Mouse (Mus musculus) thymus, postnatal 25 days (tissue): ENCODE results near the gene Ppp2r2c.
"Not testable (repeated sequence)": the region's sequence is repeated elsewhere in the genome, so short reads cannot be mapped to it uniquely, and the experiment has no call there.

ENCODE experiments used
- DNase-seq: peaks from one replicate; pipeline ENCODE4 v3.0.0; 2022

Gene Ppp2r2c

DNA sequence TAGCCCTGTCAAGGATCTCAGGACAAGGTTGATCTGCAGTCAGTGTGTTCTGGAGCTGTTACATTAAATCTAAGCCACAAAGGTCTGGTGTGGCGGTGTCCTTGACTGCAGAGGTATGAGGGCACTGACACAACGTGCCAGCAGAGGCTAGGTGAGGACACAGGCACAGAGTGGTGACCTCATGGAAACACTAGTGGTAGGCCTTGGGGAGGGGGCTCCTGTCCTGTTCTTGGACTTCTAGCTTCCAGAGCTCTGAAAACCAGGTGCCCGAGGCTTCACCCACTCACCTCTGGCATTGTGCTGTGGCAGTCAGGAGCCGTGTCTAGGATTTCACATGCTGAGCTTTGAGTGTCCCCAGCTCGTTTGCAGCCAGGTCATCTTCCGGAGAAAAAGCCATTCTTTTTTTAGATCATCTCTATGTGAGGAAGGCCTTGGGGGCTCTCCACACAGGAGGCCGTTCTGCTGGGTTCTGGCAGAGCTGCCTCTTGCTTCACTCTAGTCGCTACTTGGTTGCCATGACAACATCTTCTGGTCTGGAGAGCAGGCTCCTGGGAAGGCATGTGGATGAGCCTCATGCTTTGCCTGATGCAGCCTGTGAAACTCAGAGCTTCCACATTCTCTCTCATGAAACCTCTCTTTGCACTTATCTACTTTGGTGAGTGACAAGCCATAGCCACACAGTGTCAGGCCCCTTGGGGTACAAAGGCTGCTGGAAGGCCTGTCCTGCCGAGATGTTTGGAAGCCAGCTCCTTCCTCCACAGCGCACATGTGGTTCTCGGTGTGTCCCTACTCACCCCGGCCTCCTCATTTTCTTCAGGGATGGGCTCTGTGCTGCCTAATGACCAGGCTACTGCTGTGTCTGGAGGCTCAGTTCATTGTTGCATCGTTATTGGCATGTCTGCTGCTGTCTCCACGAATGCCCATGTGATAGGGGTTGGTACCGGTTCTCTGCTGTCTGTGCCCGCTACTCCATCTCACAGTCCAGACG is 67.5 kb downstream of the Ppp2r2c start:
- DNase-seq: no peak

DNA sequence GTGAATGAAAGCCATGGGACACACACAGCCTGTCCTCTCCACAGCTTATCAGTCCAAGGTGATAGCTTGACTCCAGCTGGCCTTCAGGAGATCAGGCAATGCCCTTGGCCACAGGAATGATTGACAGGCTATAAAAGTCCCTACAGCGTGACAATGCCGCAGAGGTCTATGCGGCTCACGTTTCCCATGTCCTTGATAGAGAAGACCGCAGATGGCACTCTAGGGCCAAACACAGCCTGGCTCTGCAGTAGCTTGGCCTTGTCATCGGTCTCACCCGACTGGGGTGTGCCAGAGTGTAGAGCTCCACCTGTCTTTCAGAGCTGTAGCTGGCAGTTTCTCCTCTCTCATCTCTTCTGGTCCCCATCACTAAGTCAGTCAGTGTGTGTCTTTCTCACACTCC is 68.2 kb downstream of the Ppp2r2c start:
- no peak for DNase-seq

DNA sequence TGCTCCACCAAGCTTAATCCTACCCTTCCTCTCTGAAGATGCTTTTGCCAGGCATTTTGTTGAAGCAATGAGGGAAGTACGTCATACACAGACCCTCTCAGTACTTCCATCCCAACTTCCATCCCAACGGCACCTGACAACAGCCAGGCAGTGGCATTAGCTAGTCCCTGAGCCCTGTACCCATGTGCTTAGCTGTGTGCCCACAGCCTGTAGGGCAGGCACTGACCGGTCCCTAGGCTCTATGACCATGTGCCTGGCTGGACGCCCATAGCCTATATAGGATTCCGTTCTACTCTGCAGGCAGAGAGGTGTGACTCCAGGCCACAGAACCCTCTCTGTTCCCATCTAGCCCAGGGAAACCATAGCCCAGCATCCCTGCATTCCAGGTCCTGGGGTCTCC is 69.7 kb downstream of the Ppp2r2c start:
- DNase-seq: no peak

DNA sequence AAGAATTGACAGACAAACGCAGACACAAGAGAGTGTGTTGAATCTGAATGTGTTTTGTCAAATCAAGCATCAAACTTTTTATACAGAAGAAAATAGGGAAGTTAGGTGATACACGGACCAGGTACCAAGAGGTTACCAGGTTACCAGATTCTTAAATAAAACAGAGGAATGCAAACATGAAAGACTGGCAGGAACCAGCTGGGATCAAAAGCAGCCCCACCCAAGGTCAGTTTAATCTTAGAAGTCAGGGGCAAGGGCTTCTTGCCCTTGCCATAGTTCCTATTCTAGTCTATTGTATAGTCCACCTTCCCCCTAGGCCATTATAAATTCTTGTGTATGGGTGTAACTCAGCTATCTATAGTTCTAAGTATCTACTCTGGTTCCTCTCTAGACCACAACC is 70.7 kb downstream of the Ppp2r2c start:
- DNase-seq: not testable (repeated sequence)

DNA sequence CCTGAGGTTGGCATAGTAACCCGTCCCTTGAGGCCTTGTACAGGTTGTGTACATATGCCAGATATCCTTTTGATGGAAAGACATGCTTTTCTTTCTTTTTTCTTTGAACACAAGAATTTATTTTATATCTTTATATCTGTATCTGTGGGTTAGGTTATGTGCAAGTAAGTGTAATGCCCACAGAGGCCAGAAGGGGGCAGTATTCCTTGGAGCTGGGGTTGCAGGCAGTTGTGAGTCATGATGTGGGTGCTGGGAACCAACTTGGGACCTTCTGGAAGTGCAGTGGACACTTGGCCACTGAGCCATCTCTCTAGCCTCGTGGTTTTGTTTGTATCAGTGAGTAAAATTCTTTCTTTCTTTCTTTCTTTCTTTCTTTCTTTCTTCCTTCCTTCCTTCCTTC is 74.1 kb downstream of the Ppp2r2c start:
- DNase-seq: no peak

DNA sequence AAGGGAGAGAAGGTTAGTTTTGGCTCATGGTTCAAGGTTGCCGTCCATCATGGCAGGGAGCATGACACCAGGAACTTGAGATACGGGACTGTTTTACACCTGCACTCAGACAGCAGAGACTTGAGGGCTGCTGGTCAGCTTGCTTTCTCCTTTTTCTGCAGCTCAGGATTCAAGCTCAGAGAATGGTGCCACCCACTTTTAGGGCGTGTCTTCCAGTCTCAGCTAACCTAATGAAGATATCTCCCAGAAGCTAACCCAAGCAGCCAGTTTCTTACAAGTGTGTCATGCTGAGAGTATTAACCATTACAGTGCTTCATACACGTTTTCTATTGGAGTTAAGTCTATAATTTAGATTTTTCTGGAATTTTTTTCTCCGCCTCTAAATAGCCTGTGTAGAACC is 76.2 kb downstream of the Ppp2r2c start:
- no peak for DNase-seq

DNA sequence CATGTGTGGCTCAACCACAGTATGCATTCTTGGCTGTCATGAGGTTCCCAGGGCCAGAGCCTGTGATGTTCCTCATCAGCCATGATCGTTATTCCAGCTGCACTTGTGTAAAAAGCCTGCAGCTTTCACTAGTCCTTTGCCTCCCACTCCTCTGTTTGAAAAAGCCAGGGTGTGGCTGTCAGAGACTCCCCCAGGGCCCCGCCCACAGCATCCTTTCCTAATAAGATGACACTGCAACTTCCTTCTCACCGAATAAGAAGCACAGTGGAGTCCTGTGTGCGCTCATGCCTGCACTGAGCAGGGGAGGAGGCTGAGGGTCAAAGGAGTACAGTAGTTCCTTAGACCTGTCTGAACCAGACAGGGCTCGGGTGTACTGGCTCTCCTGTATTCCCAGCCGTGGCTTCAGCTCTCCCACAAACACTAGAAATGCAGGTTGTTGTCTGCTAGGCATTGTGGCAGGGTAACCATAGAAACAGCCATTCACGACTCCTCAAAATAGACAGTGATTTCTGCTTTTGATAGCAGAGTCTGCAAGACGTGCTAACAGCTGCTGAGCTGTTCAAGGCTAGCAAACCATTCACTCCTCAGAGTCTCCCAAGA is 76.9 kb downstream of the Ppp2r2c start:
- DNase-seq: no peak

DNA sequence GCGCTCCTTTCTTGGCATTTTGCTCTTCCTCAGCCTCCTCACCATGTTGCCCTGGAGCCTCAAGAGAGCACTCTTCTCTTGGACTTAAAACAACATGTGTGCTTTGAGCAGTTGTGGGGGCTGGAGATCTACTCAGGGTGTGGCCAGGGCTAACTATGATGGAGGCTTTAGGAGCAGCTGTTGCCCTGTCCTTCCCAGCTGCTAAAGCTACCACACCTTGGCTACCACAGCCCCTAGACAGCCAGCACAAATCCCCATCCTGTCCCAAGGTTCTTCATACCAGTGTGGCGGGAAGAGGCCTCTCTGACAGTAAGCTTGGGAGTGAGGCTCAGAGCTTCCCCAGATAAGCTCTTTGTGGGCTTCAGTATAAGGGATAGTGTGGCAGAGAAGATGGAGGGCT is 77.4 kb downstream of the Ppp2r2c start:
- DNase-seq: no peak

DNA sequence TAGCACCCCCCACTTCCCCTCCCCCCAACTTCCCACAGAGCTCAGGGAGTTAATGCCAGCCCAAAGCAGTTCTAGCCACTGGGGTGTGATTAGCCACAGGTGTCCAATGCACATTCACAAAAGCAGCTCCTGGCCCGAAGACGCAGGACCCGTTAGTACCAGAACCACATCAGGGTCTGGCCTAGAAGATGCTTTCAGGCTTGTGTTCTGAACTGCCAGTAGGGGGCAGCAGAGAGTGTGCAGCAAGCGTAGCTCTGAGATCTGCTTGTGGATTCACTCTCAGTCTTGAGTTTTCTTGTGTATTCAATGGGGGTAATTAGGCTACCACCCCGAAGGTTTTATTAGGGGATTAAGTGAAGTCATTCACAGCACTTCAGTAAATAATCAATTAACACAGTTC is 78.1 kb downstream of the Ppp2r2c start:
- peak; percentile 50 for DNase-seq

DNA sequence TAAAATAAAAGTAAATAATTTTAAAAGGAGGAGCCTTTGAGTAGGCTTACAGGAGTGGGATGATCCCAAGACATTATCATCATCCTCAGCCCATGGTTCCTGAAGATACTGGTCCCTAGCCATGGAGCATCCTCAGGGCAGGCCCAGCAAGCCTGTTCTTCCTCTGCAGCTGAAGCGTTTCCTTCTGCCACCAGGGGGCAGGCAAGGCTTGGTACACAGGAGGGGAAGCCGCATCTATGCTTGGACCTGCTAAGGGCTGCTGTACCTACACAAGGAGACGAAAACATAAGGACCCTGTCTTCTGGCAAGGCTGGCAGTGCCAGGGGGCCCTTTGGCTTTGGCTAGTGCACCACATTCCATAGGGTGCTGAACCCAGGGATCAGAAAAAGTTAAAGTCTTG is 80.5 kb downstream of the Ppp2r2c start:
- peak; percentile 78 for DNase-seq

DNA sequence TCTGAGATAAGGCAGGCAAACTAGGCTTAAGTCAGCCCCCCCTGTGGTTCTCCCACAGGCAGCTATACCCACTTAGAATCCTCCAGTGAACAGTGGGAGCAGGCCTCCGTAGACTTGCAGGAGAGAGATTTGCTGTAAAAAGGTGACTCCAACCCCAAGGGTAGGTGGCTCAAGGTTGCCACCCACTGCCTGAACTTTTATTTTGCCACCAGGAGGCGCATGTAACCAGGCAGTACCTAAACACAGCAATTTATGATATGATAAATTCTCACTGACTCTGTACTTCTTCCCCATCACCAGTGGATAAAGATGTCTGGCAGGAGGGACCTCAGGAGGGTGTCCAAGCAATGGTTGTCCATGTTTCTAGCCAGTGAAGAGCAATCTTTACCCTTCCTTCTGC is 82.6 kb downstream of the Ppp2r2c start:
- DNase-seq: peak; percentile 25

DNA sequence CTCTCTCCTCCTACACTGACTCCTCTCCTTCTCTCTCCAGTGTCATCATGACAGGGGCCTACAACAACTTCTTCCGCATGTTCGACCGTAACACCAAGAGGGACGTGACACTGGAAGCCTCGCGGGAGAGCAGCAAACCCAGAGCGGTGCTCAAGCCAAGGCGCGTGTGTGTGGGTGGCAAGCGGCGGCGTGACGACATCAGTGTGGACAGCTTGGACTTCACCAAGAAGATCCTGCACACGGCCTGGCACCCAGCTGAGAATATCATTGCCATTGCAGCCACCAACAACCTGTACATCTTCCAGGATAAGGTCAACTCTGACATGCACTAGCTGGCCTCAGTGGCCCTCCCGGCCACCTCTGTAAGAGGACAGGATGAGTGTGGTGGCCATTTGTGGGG is 84.0 kb downstream of the Ppp2r2c start:
- no peak for DNase-seq

DNA sequence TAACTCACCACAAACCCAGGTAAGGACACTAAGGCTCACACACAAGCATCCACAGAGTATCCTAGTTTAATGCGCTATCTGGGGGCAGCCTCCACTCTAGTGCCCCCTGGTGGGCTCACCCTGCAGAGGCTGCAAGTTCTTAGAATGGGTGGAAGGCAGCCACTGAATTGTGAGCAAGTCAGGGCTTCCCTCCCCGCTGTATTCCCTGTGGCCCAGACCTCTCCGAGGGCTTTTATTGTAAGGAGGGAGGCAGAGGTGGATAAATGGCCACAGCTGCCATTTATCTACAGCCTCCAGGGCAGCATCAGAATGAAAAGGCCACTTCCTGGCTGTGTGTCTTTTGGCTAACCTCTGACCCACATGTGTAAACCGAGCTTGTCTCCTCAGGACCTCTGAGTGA is 87.1 kb downstream of the Ppp2r2c start:
- DNase-seq: peak; percentile 58

DNA sequence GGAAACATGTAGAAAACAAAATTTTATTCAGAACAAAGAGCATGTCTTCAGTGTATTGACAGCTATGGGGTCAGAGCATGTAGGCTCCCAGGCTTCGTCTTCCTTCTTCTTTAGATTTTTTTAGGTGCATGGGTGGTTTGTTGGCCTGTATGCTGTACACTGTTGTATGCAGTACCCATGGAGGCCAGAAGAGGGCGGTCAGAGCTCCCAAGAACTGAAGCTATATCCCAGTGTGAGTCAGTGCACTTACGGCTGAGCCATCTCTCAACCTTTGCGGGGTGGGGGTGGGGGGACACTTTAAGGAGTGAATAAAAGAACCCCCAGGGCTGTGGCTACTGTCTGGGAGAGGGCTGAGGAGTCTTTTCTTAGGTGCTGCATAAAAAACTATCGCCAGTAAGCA is 90.5 kb downstream of the Ppp2r2c start:
- DNase-seq: peak; percentile 80

DNA sequence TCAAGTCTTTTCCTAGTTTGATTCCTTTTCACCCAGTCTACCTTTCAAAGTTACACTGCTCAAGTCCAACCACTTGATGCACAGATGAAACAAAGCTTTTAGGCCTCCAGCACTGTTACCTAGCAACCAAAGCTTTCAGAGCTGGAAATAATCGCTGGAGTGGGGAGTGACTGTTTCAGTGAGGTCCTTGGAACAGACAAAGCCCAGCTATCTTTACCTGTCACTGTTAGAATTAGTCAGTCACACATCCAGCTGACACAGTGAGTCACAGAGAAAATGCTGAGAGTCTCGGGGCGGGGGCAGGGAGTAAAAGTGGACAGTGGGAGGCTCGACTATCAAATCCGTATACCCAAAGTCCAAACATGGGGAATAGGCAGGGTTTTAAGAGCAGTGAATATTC is 92.2 kb downstream of the Ppp2r2c start:
- DNase-seq: no peak

DNA sequence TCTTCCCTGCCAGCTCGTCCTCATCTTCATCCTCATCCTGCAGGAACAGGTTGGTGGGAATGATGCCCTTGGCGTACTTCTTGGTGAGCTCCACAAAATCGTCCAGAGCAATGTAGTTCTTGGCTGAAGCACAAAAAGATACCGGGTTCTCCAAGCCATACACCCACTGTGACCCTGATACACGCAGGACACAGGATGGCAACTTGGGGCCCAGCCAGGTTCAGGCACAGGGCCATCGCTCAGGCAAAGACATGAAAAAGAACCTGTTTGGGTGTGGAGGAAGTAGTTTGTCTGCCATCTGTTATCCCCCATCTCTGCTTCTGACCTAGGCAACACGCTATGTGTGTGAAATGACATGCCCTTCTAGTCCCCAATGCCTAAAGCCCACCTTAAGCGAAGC is 103.3 kb downstream of the Ppp2r2c start:
- DNase-seq: no peak

DNA sequence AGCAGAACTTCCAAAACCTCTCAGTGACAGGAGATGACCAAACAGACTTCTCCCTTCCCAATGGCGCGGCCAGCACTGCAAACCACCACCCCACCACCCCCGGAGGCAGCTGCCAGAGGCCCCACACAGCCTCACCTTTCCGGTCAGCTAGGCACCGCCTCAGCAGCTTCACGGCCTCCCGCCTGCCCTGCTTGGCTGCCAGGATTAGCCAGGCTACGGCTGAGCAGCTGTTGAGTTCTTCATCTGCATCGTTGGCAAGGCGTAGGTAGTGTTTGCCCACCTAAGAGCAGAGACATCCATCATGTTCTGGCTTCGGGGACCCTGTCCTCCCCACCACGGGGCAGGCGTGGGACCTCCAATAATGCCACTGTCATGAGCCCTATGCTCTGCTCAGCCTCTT is 107.0 kb downstream of the Ppp2r2c start:
- no peak for DNase-seq

DNA sequence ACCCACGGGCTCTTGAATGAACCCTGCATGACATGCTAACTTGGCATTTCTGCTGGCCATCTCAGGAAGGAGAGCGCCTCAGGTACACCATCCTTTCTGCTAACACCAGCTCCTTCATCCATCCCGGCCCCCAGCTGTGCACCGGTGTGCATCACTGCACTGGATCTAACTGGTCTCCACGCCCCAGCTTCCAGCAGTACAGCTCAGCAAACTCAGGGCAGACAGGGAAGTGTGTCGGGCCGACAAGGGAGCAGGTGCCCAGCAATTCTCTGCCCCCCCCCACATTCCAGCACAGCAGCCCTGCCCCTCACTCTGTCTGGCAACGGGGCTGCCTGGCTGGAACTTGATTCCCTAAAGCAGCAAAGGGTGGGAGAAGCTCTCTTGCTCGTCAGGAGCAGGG is 109.5 kb downstream of the Ppp2r2c start:
- DNase-seq: no peak

DNA sequence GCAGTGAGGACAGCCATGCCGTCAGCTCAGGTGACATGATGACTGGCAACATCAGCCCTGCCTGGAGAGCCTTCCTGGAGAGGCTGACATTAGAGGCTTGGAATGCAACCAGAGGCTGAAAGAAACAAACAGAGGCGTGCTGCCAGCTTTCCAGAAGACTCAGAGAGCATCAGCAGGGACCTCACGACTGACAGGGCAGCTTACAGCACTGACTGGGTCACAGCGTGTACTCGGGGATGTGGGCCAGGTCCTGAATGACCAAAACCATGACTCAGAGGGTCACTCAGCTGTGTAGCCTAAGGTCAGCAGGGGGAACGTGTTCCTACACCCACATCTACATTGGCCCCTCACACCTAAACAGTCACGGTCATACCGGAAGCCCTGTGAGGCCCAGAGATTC is 110.7 kb downstream of the Ppp2r2c start:
- DNase-seq: no peak

DNA sequence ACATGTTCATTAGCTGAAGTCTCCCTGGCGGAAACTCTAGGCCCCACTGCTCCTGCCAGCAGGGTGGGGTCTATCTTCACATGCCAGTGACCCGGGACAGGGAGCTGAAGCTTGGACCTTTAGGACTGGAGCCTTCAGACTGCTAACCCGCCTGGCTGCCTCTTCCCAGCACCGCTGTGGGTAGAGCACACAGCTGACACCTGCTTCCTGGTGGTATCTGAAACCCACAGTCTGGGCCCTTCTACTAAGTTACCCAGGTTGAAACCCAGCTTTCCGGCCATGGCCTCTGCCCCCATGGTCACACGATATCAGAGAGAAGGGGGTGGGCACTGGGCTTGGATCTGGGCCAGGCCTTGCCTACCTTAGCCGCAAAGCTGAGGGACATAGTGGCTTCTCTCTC is 111.3 kb downstream of the Ppp2r2c start:
- peak; percentile 54 for DNase-seq

DNA sequence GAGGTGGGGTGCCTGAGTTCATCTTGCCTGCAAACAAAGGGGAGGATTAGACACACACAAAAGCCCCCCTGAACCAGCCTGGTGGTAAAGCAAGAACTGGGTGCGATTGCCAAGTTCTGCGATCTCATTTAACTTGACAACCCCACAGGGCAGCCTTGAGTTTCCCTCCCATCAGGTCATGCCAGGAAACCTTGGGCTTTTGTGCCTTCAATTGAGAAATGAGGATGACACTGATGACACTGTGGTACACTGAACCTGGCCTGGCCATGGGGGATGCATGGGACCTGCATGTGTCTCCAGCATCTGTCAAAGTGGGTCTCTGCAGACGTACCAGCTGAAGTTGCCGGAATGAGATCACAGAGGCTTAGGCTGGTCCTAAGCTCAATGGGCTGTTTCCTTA is 114.0 kb downstream of the Ppp2r2c start:
- DNase-seq: no peak

DNA sequence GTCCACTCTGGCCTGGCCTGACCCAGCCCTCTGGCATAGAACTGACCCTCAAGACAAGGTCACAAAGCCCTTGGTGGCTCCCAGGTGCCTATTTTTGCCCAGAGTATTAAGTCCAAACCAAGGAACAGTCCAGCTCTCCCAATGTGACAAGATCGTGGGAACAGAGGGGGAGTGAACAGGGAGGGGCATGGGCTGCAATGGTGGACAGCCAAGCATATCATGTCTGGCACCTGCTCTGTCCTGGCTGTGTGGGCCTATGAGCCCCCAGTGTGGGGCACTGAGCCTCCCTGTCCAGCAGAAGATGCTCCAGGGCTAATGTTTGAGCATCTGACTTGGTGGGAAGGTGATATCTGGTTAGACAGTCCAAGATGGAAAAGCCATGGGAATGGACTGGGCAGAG is 118.3 kb downstream of the Ppp2r2c start:
- DNase-seq: no peak

DNA sequence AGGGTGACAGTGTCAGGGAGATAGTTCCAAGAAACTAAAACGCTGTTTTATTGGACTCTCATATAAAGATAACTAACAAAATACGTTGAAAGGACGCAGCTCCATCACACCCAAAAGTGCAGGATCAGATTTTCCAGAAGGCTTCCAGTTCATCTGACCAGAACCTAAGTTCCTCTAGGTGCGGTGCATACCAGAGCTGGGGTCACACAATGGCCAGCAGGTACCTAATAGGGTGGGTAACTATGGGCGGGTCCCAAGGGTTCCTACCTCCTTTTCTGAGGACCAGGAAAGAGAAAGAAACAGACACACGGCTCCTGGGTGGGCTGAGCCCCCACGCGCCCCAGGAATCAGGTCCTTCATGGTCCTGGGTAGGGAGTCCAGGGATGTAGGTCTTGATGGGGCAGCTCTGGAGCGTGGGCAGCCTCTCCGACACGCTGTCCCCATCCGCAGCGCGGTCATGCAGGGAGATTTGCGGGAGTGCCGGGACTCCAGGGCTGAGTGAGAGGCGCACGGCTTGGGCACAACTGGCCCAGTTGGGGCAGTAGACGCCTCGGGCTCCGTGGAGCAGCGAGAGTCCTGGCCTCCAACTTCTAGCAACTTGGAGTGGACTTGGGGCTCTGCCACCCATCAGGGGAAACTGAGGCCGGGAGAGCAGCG is 119.9 kb downstream of the Ppp2r2c start:
- no peak for DNase-seq
